Mouse (Mus musculus): ENCODE data around the gene Abcc3. TPM values are rescaled to one million over a fixed set of nuclear protein-coding genes. Genes with fewer than 3 reads are reported as not detected.

Abcc3 gene
- polyA plus RNA-seq, 1 experiment = not detected

DNA sequence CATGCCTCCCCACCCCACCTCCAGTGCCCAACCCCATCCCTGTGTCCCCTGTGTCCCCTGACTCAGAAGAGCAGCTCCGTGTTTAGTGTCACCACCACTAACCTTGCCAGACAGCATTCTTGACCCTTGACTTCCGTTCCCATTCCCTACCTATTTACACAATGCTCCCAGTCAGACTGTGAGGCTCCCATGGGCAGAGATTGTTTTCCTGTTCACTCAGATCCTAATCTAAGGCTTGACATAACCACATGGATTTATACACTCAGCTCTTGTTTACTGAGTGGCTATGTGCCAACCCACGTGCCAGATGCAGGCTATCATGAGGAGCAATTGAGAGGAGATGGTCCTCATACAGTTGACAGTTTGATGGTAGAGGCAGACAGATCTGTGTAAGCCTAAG is 27.5 kb downstream of the Abcc3 start:
- H3K36me3 ChIP-seq (ENCODE audit: control insufficient read depth, insufficient read depth) = no peaks in the 10 kb centered on the region
- TF ChIP-seq MYOD1 (IDR thresholded peaks at IDR 0.05; ENCODE audit: control insufficient read depth in 1 of 3, insufficient read length in 2 of 3, low read depth in 2 of 3) = no peak
- no peak for TF ChIP-seq E2F4 (IDR thresholded peaks at IDR 0.05; ENCODE audit: insufficient read depth)
- H3K4me3 ChIP-seq = no peak overlapping the region
- H3K4me2 ChIP-seq (ENCODE audit: low read depth) = no peak overlapping the region
- no peaks in the 10 kb centered on the region for H3K79me2 ChIP-seq (ENCODE audit: control insufficient read depth, insufficient read depth)
- no peaks in the 10 kb centered on the region for H3K27me3 ChIP-seq (ENCODE audit: control insufficient read depth, insufficient read depth, insufficient read length)
- H3ac ChIP-seq (ENCODE audit: control insufficient read depth, insufficient read length) = no peak overlapping the region

DNA sequence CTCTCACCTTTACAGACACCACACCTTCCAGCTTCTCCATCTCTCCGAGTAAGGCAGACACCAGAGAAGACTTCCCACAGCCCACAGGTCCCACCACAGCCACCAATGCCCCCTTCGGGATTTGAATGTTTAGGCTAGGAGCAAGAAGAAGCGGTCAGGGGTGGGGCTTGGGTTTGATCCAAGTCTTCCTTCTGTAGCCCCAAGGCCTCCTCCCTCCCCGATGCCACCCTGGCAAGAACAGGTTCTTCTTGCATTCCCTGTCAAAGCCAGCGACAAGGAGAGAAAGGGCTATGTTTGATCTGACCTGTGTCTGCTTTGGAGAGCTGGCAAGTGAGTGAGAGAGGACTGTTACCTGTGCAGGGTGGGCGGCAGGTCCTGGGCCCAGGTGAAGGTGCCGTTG is 29.1 kb downstream of the Abcc3 start:
- Histone ChIP-seq H3K4me3 (no peak overlapping the region), H3ac (ENCODE audit: control insufficient read depth, insufficient read length) (no peak overlapping the region), H3K27me3 (ENCODE audit: control insufficient read depth, insufficient read depth, insufficient read length) (no peaks in the 10 kb centered on the region), H3K36me3 (ENCODE audit: control insufficient read depth, insufficient read depth) (no peaks in the 10 kb centered on the region), H3K4me2 (ENCODE audit: low read depth) (no peak overlapping the region), H3K79me2 (ENCODE audit: control insufficient read depth, insufficient read depth) (no peaks in the 10 kb centered on the region)
- TF ChIP-seq POLR2A (IDR thresholded peaks at IDR 0.05; ENCODE audit: insufficient read length, low read depth) (no peak), TCF12 (IDR thresholded peaks at IDR 0.05; ENCODE audit: insufficient read depth, poor library complexity, severe bottlenecking) (no peak)

- TF ChIP-seq SRF (IDR thresholded peaks at IDR 0.05; ENCODE audit: control insufficient read depth, insufficient read length, low read depth) (no peak), TCF3 (IDR thresholded peaks at IDR 0.05; ENCODE audit: insufficient read length, low read depth) (no peak), MAX (IDR thresholded peaks at IDR 0.05; ENCODE audit: low read depth) (no peak), MYOD1 (IDR thresholded peaks at IDR 0.05; ENCODE audit: control insufficient read depth in 1 of 3, insufficient read length in 2 of 3, low read depth in 2 of 3) (no peak), POLR2A (IDR thresholded peaks at IDR 0.05; ENCODE audit: insufficient read length, low read depth) (no peak), TCF12 (IDR thresholded peaks at IDR 0.05; ENCODE audit: insufficient read depth, poor library complexity, severe bottlenecking) (no peak), POLR2AphosphoS2 (IDR thresholded peaks at IDR 0.05; ENCODE audit: insufficient read length, low read depth) (no peak), REST (IDR thresholded peaks at IDR 0.05; ENCODE audit: insufficient read depth, insufficient read length) (no peak), USF1 (IDR thresholded peaks at IDR 0.05; ENCODE audit: low read depth) (no peak), MYOG (IDR thresholded peaks at IDR 0.05; ENCODE audit: control insufficient read depth in 1 of 3, insufficient read depth in 1 of 3, insufficient read length in 2 of 3, low read depth in 2 of 3) (no peak), E2F4 (IDR thresholded peaks at IDR 0.05; ENCODE audit: insufficient read depth) (no peak), CEBPB (IDR thresholded peaks at IDR 0.05; ENCODE audit: insufficient read depth, poor library complexity, severe bottlenecking) (no peak)
- no peak overlapping the region for H3K4me2 ChIP-seq (ENCODE audit: low read depth)
- H3K4me3 ChIP-seq = no peak overlapping the region
- no peaks in the 10 kb centered on the region for H3K27me3 ChIP-seq (ENCODE audit: control insufficient read depth, insufficient read depth, insufficient read length)
- no peak overlapping the region for H3ac ChIP-seq (ENCODE audit: control insufficient read depth, insufficient read length)
- no peaks in the 10 kb centered on the region for H3K36me3 ChIP-seq (ENCODE audit: control insufficient read depth, insufficient read depth)
- no peaks in the 10 kb centered on the region for H3K79me2 ChIP-seq (ENCODE audit: control insufficient read depth, insufficient read depth)
Observed at GRCm38 (mm10) chr11:94362101-94362500, 30.7 kb downstream of the Abcc3 start.

GRCm38 (mm10) chr11:94361166-94361870 is 31.5 kb downstream of the Abcc3 start:
- no peak overlapping the region for H3K4me2 ChIP-seq (ENCODE audit: low read depth)
- TF ChIP-seq SRF (IDR thresholded peaks at IDR 0.05; ENCODE audit: control insufficient read depth, insufficient read length, low read depth) (no peak), POLR2AphosphoS2 (IDR thresholded peaks at IDR 0.05; ENCODE audit: insufficient read length, low read depth) (no peak)

GRCm38 (mm10) chr11:94359168-94359567 is 33.6 kb downstream of the Abcc3 start:
- H3K27me3 ChIP-seq (ENCODE audit: control insufficient read depth, insufficient read depth, insufficient read length) = peaks cover 11% of the 10 kb centered on the region
- H3K36me3 ChIP-seq (ENCODE audit: control insufficient read depth, insufficient read depth) = no peaks in the 10 kb centered on the region
- TF ChIP-seq MYOG (IDR thresholded peaks at IDR 0.05; ENCODE audit: control insufficient read depth in 1 of 3, insufficient read depth in 1 of 3, insufficient read length in 2 of 3, low read depth in 2 of 3) (no peak), REST (IDR thresholded peaks at IDR 0.05; ENCODE audit: insufficient read depth, insufficient read length) (no peak), TCF12 (IDR thresholded peaks at IDR 0.05; ENCODE audit: insufficient read depth, poor library complexity, severe bottlenecking) (no peak), USF1 (IDR thresholded peaks at IDR 0.05; ENCODE audit: low read depth) (no peak), POLR2A (IDR thresholded peaks at IDR 0.05; ENCODE audit: insufficient read length, low read depth) (no peak), MYOD1 (IDR thresholded peaks at IDR 0.05; ENCODE audit: control insufficient read depth in 1 of 3, insufficient read length in 2 of 3, low read depth in 2 of 3) (no peak), POLR2AphosphoS2 (IDR thresholded peaks at IDR 0.05; ENCODE audit: insufficient read length, low read depth) (no peak), CEBPB (IDR thresholded peaks at IDR 0.05; ENCODE audit: insufficient read depth, poor library complexity, severe bottlenecking) (no peak), TCF3 (IDR thresholded peaks at IDR 0.05; ENCODE audit: insufficient read length, low read depth) (no peak), SRF (IDR thresholded peaks at IDR 0.05; ENCODE audit: control insufficient read depth, insufficient read length, low read depth) (no peak), E2F4 (IDR thresholded peaks at IDR 0.05; ENCODE audit: insufficient read depth) (no peak), MAX (IDR thresholded peaks at IDR 0.05; ENCODE audit: low read depth) (no peak)
- no peak overlapping the region for H3K4me3 ChIP-seq
- no peak overlapping the region for H3K4me2 ChIP-seq (ENCODE audit: low read depth)
- no peak overlapping the region for H3ac ChIP-seq (ENCODE audit: control insufficient read depth, insufficient read length)
- H3K79me2 ChIP-seq (ENCODE audit: control insufficient read depth, insufficient read depth) = no peaks in the 10 kb centered on the region

More at GRCm38 (mm10) chr11:94361166-94361870, 31.5 kb downstream of the Abcc3 start:
- Histone ChIP-seq H3K79me2 (ENCODE audit: control insufficient read depth, insufficient read depth) (no peaks in the 10 kb centered on the region), H3K36me3 (ENCODE audit: control insufficient read depth, insufficient read depth) (no peaks in the 10 kb centered on the region), H3K27me3 (ENCODE audit: control insufficient read depth, insufficient read depth, insufficient read length) (no peaks in the 10 kb centered on the region), H3ac (ENCODE audit: control insufficient read depth, insufficient read length) (no peak overlapping the region), H3K4me3 (no peak overlapping the region)
